Mouse (Mus musculus) testis, adult 2 months (tissue): ENCODE results near the gene Hormad1.

Experiments used
- CTCF ChIP-seq: fragments of 200-500 bp; IDR thresholded peaks from 2 replicates; pipeline ENCODE4 v1.5.1; 2012; ENCODE audit warnings: low read depth, mild to moderate bottlenecking, inconsistent platforms, low read length, moderate library complexity; ENCODE audit not compliant: control insufficient read depth, insufficient read depth, insufficient replicate concordance
- POLR2A ChIP-seq: fragments of 200-500 bp; IDR thresholded peaks from 2 replicates; pipeline ENCODE4 v1.6.1; 2012; ENCODE audit warnings: low read depth, mild to moderate bottlenecking, inconsistent platforms, low read length, moderate library complexity; ENCODE audit not compliant: control insufficient read depth

GRCm38 (mm10) chr3:95632648-95633588 lies 73.4 kb downstream of the Hormad1 start:
- TF ChIP-seq POLR2A (no peak), CTCF (no peak)
